Mouse (Mus musculus): ENCODE data around the gene Cenpv.
A peak's percentile ranks its signal among the peaks of the same experiment; 100 is the strongest.

GRCm38 (mm10) chr11:62551226-62552119 lies 12.4 kb upstream of the Cenpv start:
- TF ChIP-seq POLR2A (IDR thresholded peaks at IDR 0.05; ENCODE audit: extremely low read depth, insufficient read depth, low read length) (peak; percentile 100), CTCF (IDR thresholded peaks at IDR 0.05; ENCODE audit: extremely low read depth, insufficient read depth, low read length) (no peak)
